Mouse (Mus musculus) midbrain, postnatal 0 days (tissue): ENCODE measurements at regions not wholly inside any gene's neighbourhood (a gene's known extent, or its start where the extent isn't known, plus 50 kb on each side); places are given as distances from the start of the nearest gene placed in this dataset.
A peak's percentile ranks its signal among the peaks of the same experiment; 100 is the strongest.

Source experiments
- ATAC-seq: fragments of 200-750 bp; cut with Nextera tagmentation; 2 replicates; pipeline ENCODE4 v1.8.0; 2017; ENCODE audit warnings: moderate number of reproducible peaks, mild to moderate bottlenecking, moderate TSS enrichment, moderate library complexity; ENCODE audit not compliant: low FRiP score
- DNase-seq: peaks from one replicate; pipeline ENCODE4 v3.0.0-alpha.2; 2015; ENCODE audit warnings: low spot score
- H3K27ac ChIP-seq: fragments of 300-500 bp; sonication (generic); 2 replicates; pipeline ENCODE4 v1.5.1; 2014; ENCODE audit warnings: low read depth, mild to moderate bottlenecking, low read length, mixed read lengths
- H3K27me3 ChIP-seq: fragments of 300-500 bp; sonication (generic); 2 replicates; pipeline ENCODE4 v1.6.1; 2014; ENCODE audit warnings: low read length, control low read depth, mixed read lengths; ENCODE audit not compliant: insufficient read depth
- H3K36me3 ChIP-seq: fragments of 300-500 bp; sonication (generic); 2 replicates; pipeline ENCODE4 v1.6.1; 2014; ENCODE audit warnings: low read length, control low read depth, mixed read lengths; ENCODE audit not compliant: insufficient read depth
- H3K4me1 ChIP-seq: fragments of 300-500 bp; sonication (generic); 2 replicates; pipeline ENCODE4 v1.6.1; 2014; ENCODE audit warnings: mild to moderate bottlenecking, control low read depth, antibody characterized with exemption, low read length, mixed read lengths; ENCODE audit not compliant: insufficient read depth
- H3K4me2 ChIP-seq: fragments of 300-500 bp; sonication (generic); 2 replicates; pipeline ENCODE4 v1.6.1; 2014; ENCODE audit warnings: low read depth, mild to moderate bottlenecking, low read length, mixed read lengths; ENCODE audit not compliant: poor library complexity, severe bottlenecking
- H3K4me3 ChIP-seq: fragments of 300-500 bp; sonication (generic); 2 replicates; pipeline ENCODE4 v1.5.1; 2014; ENCODE audit warnings: low read depth, mild to moderate bottlenecking, low read length, moderate library complexity
- H3K9ac ChIP-seq: fragments of 300-500 bp; sonication (generic); replicated peaks from 2 replicates; pipeline ENCODE4 v1.6.1; 2014; ENCODE audit warnings: mild to moderate bottlenecking, low read length, moderate library complexity, mixed read lengths; ENCODE audit not compliant: poor library complexity, severe bottlenecking
- H3K9me3 ChIP-seq: fragments of 300-500 bp; sonication (generic); 2 replicates; pipeline ENCODE4 v1.6.1; 2016; ENCODE audit warnings: low read length, control low read depth
- CTCF ChIP-seq: IDR thresholded peaks from 2 replicates; pipeline ENCODE4 v1.5.1; 2016; ENCODE audit warnings: antibody characterized with exemption, mild to moderate bottlenecking
- WGBS: fragments of 180-500 bp; shearing (Covaris S2); extraction: QIAGEN DNeasy Blood & Tissue Kit; methylation state at CpG from one replicate; pipeline ENCODE4 v1.1.7; 2014; 5-methylcytosine and 5-hydroxymethylcytosine counted together

DNA sequence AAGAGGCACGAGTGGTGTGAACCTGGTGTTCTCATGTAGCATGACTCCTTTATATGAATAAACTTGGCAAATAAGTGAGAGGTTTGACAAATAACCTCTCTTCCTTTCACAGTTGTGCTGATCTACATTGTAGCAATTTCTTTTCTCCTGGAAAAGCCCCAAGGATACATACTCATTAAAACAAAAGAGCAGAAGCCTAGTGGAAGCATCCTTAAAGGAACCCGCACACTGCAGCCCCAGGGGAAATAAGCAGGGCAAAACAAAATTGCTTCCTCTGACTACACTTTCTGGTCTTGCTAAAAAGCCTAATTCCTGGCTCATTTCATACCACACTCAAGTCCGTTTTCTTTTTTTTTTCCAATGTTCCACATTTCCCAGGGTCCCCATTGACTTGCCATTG is 72.7 kb upstream of the Gm10184 start:
- no peaks in the 10 kb centered on the region for H3K4me1 ChIP-seq
- no peaks in the 10 kb centered on the region for H3K27me3 ChIP-seq
- no peaks in the 10 kb centered on the region for H3K9me3 ChIP-seq
- H3K4me3 ChIP-seq: no peak overlapping the region
- DNase-seq: peak; percentile 41
- ATAC-seq: no peak
- H3K36me3 ChIP-seq: no peaks in the 10 kb centered on the region
- H3K4me2 ChIP-seq: no peak overlapping the region
- H3K9ac ChIP-seq: no peak overlapping the region
- no peak for TF ChIP-seq CTCF
- H3K27ac ChIP-seq: no peak overlapping the region
- WGBS: 50% methylated on average over 3 of the region's 3 CpGs

DNA sequence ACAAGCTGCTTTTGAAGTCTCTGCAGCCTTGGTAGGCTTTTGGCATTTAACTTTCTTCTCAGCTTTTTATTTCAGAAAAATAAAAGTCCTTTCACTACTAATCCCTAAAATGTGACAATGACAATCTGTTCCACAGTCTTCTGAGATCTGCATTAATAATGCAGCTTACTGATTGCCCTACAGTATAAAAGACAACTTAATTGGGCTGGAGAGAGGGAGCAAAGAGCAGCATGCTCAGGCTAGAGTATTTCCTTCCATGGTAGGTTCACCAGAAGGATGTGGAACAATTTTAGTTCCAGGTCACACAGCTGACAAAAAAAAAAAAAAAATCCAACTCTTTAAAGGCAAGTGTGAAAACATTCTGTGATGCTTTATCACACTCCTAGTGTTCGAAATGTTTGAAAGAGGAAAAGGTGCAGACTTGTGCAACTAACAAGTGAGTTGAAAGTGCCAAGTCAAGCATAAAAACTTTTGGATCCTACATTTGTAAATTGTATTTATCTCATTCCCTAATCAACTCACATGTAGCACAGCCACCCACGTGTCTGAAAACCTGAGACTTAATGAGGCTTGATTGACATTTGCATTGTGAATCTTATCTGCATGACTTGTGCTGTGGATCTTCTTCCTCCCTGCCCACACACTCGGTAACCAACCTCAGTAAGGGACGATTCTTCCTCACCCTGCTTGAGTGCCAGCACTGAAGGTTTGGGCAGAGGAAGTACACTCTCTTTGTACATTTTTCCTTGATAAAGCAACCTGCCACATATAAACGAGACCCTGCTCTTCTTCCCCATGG is 69.0 kb upstream of the Gm10184 start:
- no peak overlapping the region for H3K4me2 ChIP-seq
- H3K27me3 ChIP-seq: no peaks in the 10 kb centered on the region
- no peak for TF ChIP-seq CTCF
- no peaks in the 10 kb centered on the region for H3K36me3 ChIP-seq
- no peaks in the 10 kb centered on the region for H3K9me3 ChIP-seq
- 38% methylated on average over 5 of the region's 5 CpGs for WGBS
- DNase-seq (no peak), ATAC-seq (no peak)
- H3K4me3 ChIP-seq: no peak overlapping the region
- no peak overlapping the region for H3K27ac ChIP-seq
- no peak overlapping the region for H3K9ac ChIP-seq
- H3K4me1 ChIP-seq: no peaks in the 10 kb centered on the region

DNA sequence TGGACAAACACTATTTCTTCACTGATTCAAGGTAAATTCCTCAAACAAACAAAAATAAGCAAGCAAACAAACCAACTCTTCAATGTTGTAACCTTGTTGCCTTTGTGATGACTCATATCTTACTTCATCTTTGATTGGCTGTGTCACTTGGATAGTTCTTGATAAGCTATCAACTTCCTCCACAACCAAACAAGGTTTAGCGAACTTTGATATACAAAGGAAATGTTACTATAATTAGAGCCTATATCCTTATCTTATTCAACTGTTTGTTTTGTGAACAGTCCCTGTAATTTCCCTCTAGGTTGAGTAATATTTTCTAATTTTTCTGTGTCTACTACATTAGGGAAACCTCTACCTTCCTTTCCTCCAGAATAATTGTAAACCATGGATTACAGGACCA is 52.8 kb upstream of the Gm10184 start:
- ATAC-seq: no peak
- DNase-seq: no peak
- H3K36me3 ChIP-seq: no peaks in the 10 kb centered on the region
- H3K27me3 ChIP-seq: no peaks in the 10 kb centered on the region
- WGBS: 88% methylated on average over 1 of the region's 1 CpGs
- no peaks in the 10 kb centered on the region for H3K9me3 ChIP-seq
- TF ChIP-seq CTCF: no peak
- no peaks in the 10 kb centered on the region for H3K4me1 ChIP-seq
- H3K27ac ChIP-seq: no peak overlapping the region
- no peak overlapping the region for H3K9ac ChIP-seq
- no peak overlapping the region for H3K4me2 ChIP-seq
- no peak overlapping the region for H3K4me3 ChIP-seq

DNA sequence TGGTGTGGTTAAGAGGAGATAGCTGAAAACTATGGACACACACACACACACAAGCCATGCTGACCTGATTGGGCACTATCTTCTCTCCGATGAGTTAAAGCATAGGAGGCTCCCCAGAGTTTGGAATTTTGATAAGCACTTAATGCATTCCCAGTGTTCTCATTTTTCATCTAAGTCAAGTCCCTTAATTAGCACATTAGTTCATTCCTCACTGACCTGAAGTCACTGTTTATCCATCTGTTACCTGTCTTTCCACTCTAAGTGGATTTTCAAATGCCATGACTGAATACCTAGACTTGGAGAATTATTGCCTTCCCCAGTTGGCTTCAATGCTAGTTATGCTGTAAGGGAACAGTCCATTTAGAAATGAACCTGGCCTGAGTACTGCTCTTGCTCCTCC is 51.2 kb upstream of the Gm10184 start:
- no peaks in the 10 kb centered on the region for H3K4me1 ChIP-seq
- 96% methylated on average over 1 of the region's 1 CpGs for WGBS
- H3K36me3 ChIP-seq: no peaks in the 10 kb centered on the region
- TF ChIP-seq CTCF: no peak
- H3K27ac ChIP-seq: no peak overlapping the region
- no peaks in the 10 kb centered on the region for H3K27me3 ChIP-seq
- DNase-seq (no peak), ATAC-seq (no peak)
- H3K9me3 ChIP-seq: no peaks in the 10 kb centered on the region
- H3K4me3 ChIP-seq: no peak overlapping the region
- no peak overlapping the region for H3K4me2 ChIP-seq
- no peak overlapping the region for H3K9ac ChIP-seq

DNA sequence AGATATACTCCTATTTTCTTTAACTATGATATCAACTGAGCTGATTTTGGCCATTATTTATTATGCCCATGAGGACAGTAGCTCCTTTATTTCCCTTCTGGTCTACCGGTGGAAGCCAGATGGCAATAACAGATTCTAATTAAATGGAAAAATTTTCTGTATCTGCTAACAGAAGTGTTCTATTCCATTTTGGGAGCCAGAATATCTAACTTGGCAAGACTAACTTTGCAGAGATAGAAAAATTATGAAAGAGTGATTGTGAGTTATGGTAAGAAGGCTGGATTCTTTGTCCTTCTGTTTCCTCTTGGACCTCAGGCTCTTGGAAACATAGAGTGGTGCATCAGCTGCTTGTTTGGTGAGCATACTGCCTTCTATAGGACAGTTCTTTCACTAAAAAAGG is 50.1 kb upstream of the Gm10184 start:
- WGBS: 82% methylated on average over 1 of the region's 1 CpGs
- Histone ChIP-seq H3K27ac (no peak overlapping the region), H3K4me3 (no peak overlapping the region), H3K4me2 (no peak overlapping the region), H3K4me1 (no peaks in the 10 kb centered on the region), H3K9me3 (no peaks in the 10 kb centered on the region), H3K27me3 (no peaks in the 10 kb centered on the region), H3K9ac (no peak overlapping the region), H3K36me3 (no peaks in the 10 kb centered on the region)
- no peak for DNase-seq
- no peak for ATAC-seq
- TF ChIP-seq CTCF: no peak
